Mouse (Mus musculus) limb, embryonic 10.5 days (tissue): Measurements from ENCODE around the gene Pidd1. TPM values are rescaled to one million over a fixed set of nuclear protein-coding genes. Genes with fewer than 3 reads are reported as not detected.

ENCODE experiments used
- DNase-seq: peaks from one replicate; pipeline ENCODE4 v3.0.0-alpha.2; 2017; ENCODE audit warnings: low spot score
- H3K27ac ChIP-seq: fragments of 300-500 bp; sonication (generic); 2 replicates; pipeline ENCODE4 v1.5.1; 2016; ENCODE audit warnings: mild to moderate bottlenecking
- H3K27me3 ChIP-seq: fragments of 300-500 bp; sonication (generic); 2 replicates; pipeline ENCODE4 v1.6.1; 2016; ENCODE audit warnings: low read depth, mild to moderate bottlenecking; ENCODE audit not compliant: poor library complexity, severe bottlenecking
- H3K36me3 ChIP-seq: fragments of 300-500 bp; sonication (generic); 2 replicates; pipeline ENCODE4 v1.6.1; 2016; ENCODE audit warnings: mild to moderate bottlenecking, moderate library complexity
- H3K4me1 ChIP-seq: fragments of 300-500 bp; sonication (generic); 2 replicates; pipeline ENCODE4 v1.6.1; 2016
- H3K4me3 ChIP-seq: fragments of 300-500 bp; sonication (generic); 2 replicates; pipeline ENCODE4 v1.5.1; 2016; ENCODE audit warnings: mild to moderate bottlenecking, moderate library complexity
- H3K9me3 ChIP-seq: fragments of 300-500 bp; sonication (generic); replicated peaks from 2 replicates; pipeline ENCODE4 v1.6.1; 2016; ENCODE audit warnings: mild to moderate bottlenecking
- WGBS: fragments of 180-500 bp; shearing (Covaris S2); methylation state at CpG from one replicate; pipeline ENCODE4 v1.1.7; 2016; 5-methylcytosine and 5-hydroxymethylcytosine counted together
- polyA plus RNA-seq: library from polyadenylated mRNA; unstranded; fragments of >200 nt; fragmentation: Nextera tagmentation; extraction: Ambion mirVana; gene quantifications from 2 replicates; pipeline ENCODE4 v1.2.1, GENCODE M21; 2016

Pidd1 gene
- polyA plus RNA-seq, 1 experiment from 2014 or later: 30.0 TPM

DNA sequence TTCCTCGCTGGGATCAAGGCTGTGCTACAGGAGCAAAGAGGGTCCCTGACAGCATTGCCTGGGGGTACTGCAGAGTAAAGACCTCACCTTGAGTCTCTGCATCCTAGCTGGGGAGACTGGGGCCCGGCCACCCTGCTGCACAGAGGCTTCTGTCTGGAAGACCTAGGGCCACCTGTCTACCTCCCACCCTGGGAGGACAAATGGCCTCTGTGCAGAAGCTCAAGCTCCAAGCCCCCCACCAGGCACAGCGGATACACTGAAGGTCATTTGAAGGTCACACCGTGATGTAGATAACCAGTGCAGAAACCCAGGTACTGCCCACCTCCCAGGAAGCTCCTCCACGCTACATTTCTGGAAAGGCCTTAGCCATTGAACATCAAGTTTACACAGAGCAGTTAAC lies 15.1 kb downstream of the Pidd1 start:
- H3K4me1 ChIP-seq: peaks cover 45% of the 10 kb centered on the region
- 44% methylated on average over 5 of the region's 5 CpGs for WGBS
- H3K9me3 ChIP-seq: no peaks in the 10 kb centered on the region
- H3K4me3 ChIP-seq: peak overlapping the region; percentile 52
- no peak for DNase-seq
- H3K36me3 ChIP-seq: peaks cover 37% of the 10 kb centered on the region
- no peaks in the 10 kb centered on the region for H3K27me3 ChIP-seq
- H3K27ac ChIP-seq: no peak overlapping the region

DNA sequence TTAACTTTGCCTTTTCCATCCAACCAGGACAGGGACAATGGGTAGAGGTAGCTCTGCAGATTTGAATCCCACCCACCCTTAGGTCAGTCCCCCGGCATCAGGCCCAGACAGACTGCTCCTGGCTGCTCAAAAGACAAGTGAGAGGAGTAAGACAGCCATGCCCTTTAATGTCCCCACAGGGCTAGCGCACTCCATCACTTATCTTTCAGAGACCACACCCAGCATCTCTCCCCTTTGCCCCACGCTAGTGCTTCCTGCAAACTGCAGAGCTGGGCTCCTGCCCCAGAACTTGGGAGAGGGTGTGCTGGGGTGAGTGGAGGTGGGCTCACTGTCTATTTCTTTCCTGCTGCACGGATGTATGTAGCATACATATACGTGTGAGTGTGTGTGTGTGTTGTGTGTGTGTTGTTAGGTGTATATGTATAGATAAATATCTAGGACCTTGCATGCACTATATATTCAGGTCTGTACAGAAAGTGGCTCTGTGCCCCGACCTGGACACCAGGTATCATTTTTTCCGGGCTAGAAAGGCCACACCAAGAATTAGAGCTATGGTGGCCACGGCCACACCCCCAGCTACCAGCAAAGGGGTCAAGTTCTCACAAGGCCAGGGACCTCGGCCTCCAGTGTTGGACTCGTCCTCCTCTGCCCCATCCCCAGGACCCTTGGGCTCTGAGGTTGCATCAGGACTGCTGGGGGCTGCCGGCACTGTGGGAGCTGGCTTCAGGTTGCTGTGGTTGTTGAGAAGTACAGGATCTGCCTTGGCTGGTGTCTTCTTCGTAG lies 16.7 kb downstream of the Pidd1 start:
- no peak for DNase-seq
- Histone ChIP-seq H3K9me3 (no peaks in the 10 kb centered on the region), H3K4me1 (peaks cover 30% of the 10 kb centered on the region), H3K27me3 (no peaks in the 10 kb centered on the region), H3K4me3 (no peak overlapping the region), H3K27ac (no peak overlapping the region), H3K36me3 (peaks cover 22% of the 10 kb centered on the region)
- 84% methylated on average over 12 of the region's 12 CpGs for WGBS

DNA sequence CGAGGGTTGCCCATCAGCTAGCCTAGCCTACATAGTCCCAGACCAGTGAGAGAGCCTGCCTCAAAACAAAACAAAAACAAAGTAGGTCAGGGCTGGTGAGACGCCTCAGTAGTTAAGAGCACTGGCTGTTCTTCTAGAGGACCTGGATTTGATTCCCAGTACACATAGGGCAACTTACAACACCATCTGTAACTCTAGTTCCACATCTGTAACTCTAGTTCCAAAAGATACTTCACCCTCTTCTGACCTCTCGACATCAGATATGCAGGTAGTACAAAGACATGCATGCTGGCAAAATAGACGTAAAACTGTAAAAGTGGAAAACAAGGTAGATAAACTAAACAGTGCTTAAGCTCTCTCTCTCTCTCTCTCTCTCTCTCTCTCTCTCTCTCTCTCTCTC lies 20.0 kb downstream of the Pidd1 start:
- Histone ChIP-seq H3K27me3 (no peaks in the 10 kb centered on the region), H3K36me3 (no peaks in the 10 kb centered on the region), H3K27ac (no peak overlapping the region), H3K4me1 (peaks cover 14% of the 10 kb centered on the region), H3K4me3 (no peak overlapping the region), H3K9me3 (no peaks in the 10 kb centered on the region)
- no peak for DNase-seq
- WGBS: 83% methylated on average over 4 of the region's 4 CpGs

DNA sequence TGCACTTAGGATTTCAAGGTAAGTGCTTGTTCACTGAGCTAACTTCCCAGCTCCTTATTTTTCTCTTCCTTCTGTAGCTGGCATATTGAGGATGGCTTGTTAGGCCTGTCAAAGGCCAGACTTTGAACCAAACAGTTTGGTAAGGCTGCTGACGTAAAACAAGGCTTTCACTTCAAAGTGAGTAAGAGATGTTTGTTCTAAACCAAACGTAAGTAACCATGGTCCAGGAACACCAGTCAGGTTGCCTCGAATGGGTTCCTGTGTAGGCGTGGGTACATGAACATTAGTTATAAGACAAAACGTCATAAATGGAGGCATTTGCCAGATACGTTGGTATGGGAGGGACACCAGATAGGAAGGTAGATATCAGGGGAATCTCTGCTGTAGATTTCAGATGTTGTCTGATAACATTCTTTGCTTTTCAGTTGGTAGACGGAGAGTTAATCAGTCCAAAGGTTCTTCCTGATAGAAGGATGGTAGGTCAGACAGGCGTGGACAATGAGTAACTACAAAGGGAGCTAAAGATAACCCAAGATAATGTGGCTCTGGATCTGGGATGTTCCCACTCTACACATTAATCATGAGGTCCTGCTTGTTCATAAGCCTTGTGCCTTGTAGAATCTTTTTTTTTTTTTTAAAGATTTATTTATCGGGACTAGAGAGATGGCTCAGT lies 23.7 kb downstream of the Pidd1 start:
- WGBS: 83% methylated on average over 9 of the region's 9 CpGs
- H3K36me3 ChIP-seq: no peaks in the 10 kb centered on the region
- no peak overlapping the region for H3K4me3 ChIP-seq
- no peaks in the 10 kb centered on the region for H3K9me3 ChIP-seq
- no peaks in the 10 kb centered on the region for H3K4me1 ChIP-seq
- DNase-seq: no peak
- no peaks in the 10 kb centered on the region for H3K27me3 ChIP-seq
- H3K27ac ChIP-seq: no peak overlapping the region

DNA sequence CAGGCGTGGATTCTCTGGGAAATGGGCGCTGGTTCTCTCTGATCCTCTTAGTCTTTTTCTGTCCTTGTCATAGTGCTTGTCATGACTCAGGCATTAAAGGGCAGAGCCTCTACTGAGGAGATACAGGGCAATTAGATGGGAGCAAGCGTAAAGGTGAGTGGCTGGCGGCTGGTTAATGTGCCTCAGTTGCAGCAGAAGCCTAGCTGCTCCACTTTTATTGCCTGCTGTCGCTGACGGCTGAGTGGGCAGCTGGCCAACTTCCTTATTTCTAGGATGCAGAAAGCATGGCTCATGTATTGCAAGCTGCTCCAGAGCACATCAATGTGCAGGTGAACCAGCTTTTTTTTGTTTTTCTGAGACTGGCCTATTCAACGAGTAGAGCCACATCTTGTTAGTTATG lies 24.9 kb downstream of the Pidd1 start:
- H3K36me3 ChIP-seq: no peaks in the 10 kb centered on the region
- DNase-seq: no peak
- H3K27me3 ChIP-seq: no peaks in the 10 kb centered on the region
- no peak overlapping the region for H3K27ac ChIP-seq
- H3K4me1 ChIP-seq: peaks cover 8% of the 10 kb centered on the region
- 71% methylated on average over 7 of the region's 7 CpGs for WGBS
- H3K4me3 ChIP-seq: no peak overlapping the region
- no peaks in the 10 kb centered on the region for H3K9me3 ChIP-seq

DNA sequence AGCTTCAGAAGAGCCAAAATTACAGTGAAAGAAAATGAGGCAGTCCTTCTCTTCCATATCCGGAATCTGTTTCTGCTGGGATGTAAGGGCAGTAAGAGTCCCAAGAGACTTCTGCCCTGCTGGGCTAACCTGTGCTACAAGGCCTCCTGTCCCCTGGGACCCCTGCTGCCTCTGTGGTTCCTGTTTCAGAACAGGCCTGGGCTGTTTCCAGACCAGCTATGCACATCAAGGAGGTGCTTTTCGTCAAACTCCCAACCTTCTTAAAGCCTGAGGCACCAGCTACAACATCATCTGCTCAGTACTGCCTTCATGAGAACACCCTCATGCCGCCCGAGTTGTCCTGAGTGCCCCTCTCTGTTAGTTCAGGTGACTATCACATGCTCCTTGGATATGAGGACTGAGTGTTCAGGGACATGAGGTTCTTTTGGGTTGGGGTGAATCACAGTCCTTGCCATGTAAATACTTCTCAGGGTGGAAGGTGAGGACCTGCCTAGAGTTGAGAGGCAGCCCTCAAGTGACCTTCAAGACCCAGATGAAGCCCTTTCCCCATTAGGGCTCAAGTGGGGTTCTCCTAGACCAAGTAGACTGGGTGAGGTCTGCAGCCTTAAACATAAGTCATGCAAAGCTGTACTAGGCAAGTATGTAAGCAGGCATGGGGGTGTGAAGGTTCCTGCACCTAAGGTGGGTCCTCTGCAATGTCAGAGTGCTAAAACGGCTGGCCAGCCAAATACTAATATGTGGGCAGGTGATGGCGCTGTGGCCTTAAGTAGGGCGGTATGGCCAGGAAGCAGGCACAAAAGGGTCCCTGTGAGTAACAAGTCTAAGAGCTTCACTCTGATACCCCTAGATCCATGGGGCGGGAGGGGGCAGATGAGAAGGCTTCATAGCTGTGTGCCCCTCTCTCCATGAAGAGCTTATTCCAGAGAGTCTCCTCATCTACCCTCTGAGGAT lies 25.8 kb downstream of the Pidd1 start:
- Histone ChIP-seq H3K36me3 (no peaks in the 10 kb centered on the region), H3K9me3 (no peaks in the 10 kb centered on the region), H3K27ac (no peak overlapping the region), H3K4me3 (no peak overlapping the region), H3K27me3 (no peaks in the 10 kb centered on the region), H3K4me1 (peaks cover 13% of the 10 kb centered on the region)
- 73% methylated on average over 8 of the region's 8 CpGs for WGBS
- DNase-seq: no peak

DNA sequence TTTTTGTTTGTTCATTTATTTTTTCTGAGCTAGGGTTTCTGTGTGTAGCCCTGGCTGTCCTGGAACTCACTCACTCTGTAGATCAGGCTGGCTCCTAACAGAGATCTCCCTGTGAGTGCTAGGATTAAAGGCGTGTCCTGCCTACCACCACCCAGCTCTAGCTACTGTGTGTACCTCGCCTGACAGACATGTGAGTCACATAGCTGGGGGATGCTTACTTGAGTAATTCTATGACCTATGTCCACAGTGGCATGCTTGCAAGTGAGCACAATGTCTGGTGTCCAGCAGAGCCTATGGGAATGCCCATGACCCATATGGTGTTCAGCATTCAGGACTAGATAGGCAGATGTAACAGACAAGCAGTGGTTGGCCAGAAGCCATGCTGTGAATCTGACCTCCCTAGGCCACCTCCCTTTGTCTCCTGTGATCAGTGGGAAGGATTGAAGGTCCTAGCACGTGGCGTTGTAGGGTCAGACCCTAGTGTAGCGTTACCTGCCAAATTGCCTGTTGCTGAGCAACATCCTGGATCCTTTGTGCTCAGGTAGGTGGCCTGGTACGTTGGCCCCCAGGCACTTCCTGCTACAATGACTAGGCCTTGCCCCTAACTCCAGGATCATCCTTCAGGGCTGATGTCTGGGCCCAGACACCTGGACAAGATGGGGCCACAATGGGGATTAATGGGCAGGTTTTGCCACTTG lies 27.5 kb downstream of the Pidd1 start:
- no peak for DNase-seq
- Histone ChIP-seq H3K27me3 (no peaks in the 10 kb centered on the region), H3K4me1 (peaks cover 16% of the 10 kb centered on the region), H3K36me3 (peaks cover 5% of the 10 kb centered on the region; the same call in 1 of the 2 replicates), H3K27ac (no peak overlapping the region), H3K4me3 (no peak overlapping the region), H3K9me3 (no peaks in the 10 kb centered on the region)
- WGBS: 86% methylated on average over 6 of the region's 6 CpGs

DNA sequence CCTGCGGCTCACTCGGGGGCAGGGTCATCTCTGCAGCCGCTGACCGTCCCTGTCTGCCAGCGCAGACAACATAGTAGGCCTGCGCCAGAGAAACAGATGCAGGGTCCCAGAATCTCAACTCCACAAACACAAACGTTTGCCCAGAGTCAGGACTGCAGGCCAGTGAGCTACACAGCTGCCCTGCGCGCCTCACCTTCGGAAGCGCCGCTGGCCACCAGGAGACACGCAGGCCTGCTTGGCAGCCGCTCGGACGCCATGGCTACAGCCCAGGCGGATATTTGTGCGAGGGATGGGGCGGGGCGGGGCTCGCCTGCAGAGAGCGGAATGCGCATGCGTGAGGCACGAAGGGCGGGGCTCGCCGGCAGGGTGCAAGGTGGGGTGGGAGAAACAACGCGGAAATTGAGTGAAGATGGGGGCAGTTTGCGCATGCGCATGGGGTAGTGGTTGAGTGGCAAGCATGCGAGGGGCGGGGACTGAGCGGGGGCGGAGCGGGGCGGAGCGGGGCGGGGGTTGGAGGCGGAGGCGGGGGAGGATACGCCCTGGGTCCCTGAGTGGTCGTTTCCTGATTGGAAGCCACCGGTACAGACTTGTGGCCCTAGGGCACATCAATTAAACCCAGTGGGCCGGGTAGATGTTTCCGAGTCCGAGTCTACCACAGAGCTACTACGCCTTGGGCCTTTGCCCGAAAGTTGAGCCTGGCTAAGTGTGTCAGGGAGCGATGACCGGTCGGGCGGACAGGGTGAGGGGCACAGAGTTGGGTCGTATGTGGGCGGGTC lies 29.8 kb downstream of the Pidd1 start, which contains the start of gene Gatd1:
Gene Gatd1, minus strand, starts transcription at position 328 of the 776 bp plus-strand sequence.
- Histone ChIP-seq H3K27ac (peak within 1 kb of the TSS; percentile 88), H3K4me3 (peak within 1 kb of the TSS; percentile 70)
- under 1% methylated on average over 56 of the region's 56 CpGs for WGBS

DNA sequence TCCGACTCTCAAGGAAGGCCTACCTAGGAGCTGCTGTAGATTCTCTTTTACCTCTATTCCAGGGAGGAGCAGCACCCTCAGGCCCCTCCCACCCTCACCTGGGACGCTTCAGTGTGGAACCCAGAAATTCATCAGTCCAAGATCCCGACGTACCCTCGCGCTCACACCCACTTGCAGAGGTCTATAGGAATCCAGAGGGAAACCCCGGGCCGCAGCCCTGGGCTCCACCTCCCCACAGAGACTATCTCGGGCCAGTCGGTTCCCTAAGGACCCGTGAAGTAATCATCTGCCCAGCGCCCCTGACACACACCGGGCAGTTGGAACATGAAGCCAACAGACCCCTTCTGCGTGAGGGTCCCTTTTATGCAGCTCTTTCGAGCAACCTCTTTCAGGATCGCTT lies 30.5 kb downstream of the Pidd1 start:
- Histone ChIP-seq H3K4me3 (peak overlapping the region; percentile 70), H3K9me3 (no peaks in the 10 kb centered on the region), H3K27me3 (no peaks in the 10 kb centered on the region), H3K27ac (peak overlapping the region; percentile 88), H3K4me1 (peaks cover 22% of the 10 kb centered on the region), H3K36me3 (peaks cover 35% of the 10 kb centered on the region)
- DNase-seq: peak; percentile 46
- 5% methylated on average over 16 of the region's 16 CpGs for WGBS

More for the DNA sequence above, 29.8 kb downstream of the Pidd1 start, which contains the start of gene Gatd1:
- H3K4me1 ChIP-seq: peaks cover 21% of the 10 kb centered on the region
- peaks cover 28% of the 10 kb centered on the region for H3K36me3 ChIP-seq
- no peaks in the 10 kb centered on the region for H3K9me3 ChIP-seq
- H3K27me3 ChIP-seq: no peaks in the 10 kb centered on the region
- DNase-seq: peak; percentile 100

DNA sequence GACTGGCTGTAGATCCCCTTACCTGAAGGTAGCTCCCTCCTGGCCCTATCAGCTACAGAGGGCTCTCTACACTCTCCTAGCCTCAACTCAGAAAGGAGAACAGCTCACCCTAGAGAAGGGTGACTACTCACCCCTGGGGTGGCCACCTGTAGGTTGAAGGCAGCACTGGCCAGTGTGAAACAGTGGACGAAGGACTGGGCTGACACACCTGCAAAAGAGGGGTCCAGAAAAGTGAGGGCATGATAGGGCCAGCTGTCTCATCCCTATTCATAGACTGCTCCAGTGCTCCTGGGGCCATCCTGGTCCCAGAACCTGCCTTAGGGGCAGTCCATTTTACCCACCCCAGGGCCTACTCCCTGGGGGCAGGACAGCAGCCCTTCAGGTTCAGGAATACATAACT lies 32.2 kb downstream of the Pidd1 start:
- Histone ChIP-seq H3K4me3 (no peak overlapping the region), H3K4me1 (peaks cover 22% of the 10 kb centered on the region), H3K9me3 (no peaks in the 10 kb centered on the region), H3K27ac (no peak overlapping the region), H3K27me3 (no peaks in the 10 kb centered on the region), H3K36me3 (peaks cover 46% of the 10 kb centered on the region)
- 94% methylated on average over 1 of the region's 1 CpGs for WGBS
- no peak for DNase-seq

DNA sequence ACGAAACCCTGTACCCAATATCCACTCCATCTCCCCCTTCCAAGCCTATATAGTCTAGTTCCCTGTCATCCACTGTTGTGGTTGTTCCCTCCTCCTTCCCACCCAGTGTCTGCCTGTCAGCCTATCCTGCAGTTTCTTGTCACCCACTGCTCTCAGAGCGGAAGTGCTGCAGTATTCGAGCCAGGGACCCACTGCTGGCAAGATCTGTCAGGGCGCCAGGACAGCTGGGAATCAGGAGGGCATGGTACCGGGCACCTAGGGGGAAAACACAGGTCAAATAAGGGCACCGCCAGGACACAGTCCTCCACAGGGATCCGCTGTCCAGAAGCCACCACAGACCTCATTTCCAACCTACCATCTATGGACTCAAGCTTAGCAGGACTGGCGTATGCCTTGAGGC lies 33.2 kb downstream of the Pidd1 start:
- no peaks in the 10 kb centered on the region for H3K9me3 ChIP-seq
- H3K4me1 ChIP-seq: peaks cover 22% of the 10 kb centered on the region
- no peak overlapping the region for H3K27ac ChIP-seq
- H3K36me3 ChIP-seq: peaks cover 49% of the 10 kb centered on the region
- 91% methylated on average over 8 of the region's 8 CpGs for WGBS
- no peak overlapping the region for H3K4me3 ChIP-seq
- no peak for DNase-seq
- no peaks in the 10 kb centered on the region for H3K27me3 ChIP-seq
